Mouse (Mus musculus) cerebellum, adult 2 months (tissue): Measurements from ENCODE around the gene Smdt1.

Experiments
- CTCF ChIP-seq: fragments of 200-500 bp; IDR thresholded peaks from 2 replicates; pipeline ENCODE4 v1.5.1; 2011; ENCODE audit warnings: low read depth, mild to moderate bottlenecking, control low read depth, low read length, moderate library complexity, borderline replicate concordance; ENCODE audit not compliant: insufficient read depth
- POLR2A ChIP-seq: fragments of 200-500 bp; IDR thresholded peaks from 2 replicates; pipeline ENCODE4 v1.6.1; 2011; ENCODE audit warnings: low read length, control low read depth, borderline replicate concordance; ENCODE audit not compliant: insufficient read depth

- no peak for TF ChIP-seq CTCF
- TF ChIP-seq POLR2A, result no peak
Measured at GRCm38 (mm10) chr15:82298764-82299561, 39.8 kb upstream of the Smdt1 start, which contains the start of gene Wbp2nl.
